Mouse (Mus musculus) hindbrain, embryonic 11.5 days (tissue): ENCODE data around the gene Rgs9. TPM values are rescaled to one million over a fixed set of nuclear protein-coding genes. Genes with fewer than 3 reads are reported as not detected.

Experiments used
- ATAC-seq: fragments of 200-750 bp; cut with Nextera tagmentation; 2 replicates; pipeline ENCODE4 v1.8.0; 2017; ENCODE audit warnings: mild to moderate bottlenecking, moderate TSS enrichment, moderate library complexity; ENCODE audit not compliant: low FRiP score
- DNase-seq: peaks from one replicate; pipeline ENCODE4 v3.0.0-alpha.2; 2015; ENCODE audit warnings: low spot score
- H3K27ac ChIP-seq: fragments of 300-500 bp; sonication (generic); 2 replicates; pipeline ENCODE4 v1.5.1; 2014; ENCODE audit warnings: mild to moderate bottlenecking, low read depth, low read length
- H3K27me3 ChIP-seq: fragments of 300-500 bp; sonication (generic); 2 replicates; pipeline ENCODE4 v1.6.1; 2014; ENCODE audit warnings: mild to moderate bottlenecking, low read length, moderate library complexity, mixed read lengths; ENCODE audit not compliant: control insufficient read depth, insufficient read depth
- H3K36me3 ChIP-seq: fragments of 300-500 bp; sonication (generic); 2 replicates; pipeline ENCODE4 v1.6.1; 2014; ENCODE audit warnings: mild to moderate bottlenecking, low read length, moderate library complexity, mixed read lengths; ENCODE audit not compliant: control insufficient read depth, insufficient read depth
- H3K4me1 ChIP-seq: fragments of 300-500 bp; sonication (generic); replicated peaks from 2 replicates; pipeline ENCODE4 v1.6.1; 2014; ENCODE audit warnings: low read length, mixed read lengths; ENCODE audit not compliant: control insufficient read depth, insufficient read depth
- H3K4me2 ChIP-seq: fragments of 300-500 bp; sonication (generic); replicated peaks from 2 replicates; pipeline ENCODE4 v1.6.1; 2014; ENCODE audit warnings: mild to moderate bottlenecking, low read depth, low read length
- H3K4me3 ChIP-seq: fragments of 300-500 bp; sonication (generic); 2 replicates; pipeline ENCODE4 v1.5.1; 2014; ENCODE audit warnings: low read depth, low read length
- H3K9ac ChIP-seq: fragments of 300-500 bp; sonication (generic); 2 replicates; pipeline ENCODE4 v1.6.1; 2014; ENCODE audit warnings: low read depth, low read length
- H3K9me3 ChIP-seq: fragments of 300-500 bp; sonication (generic); 2 replicates; pipeline ENCODE4 v1.6.1; 2016; ENCODE audit warnings: low read length; ENCODE audit not compliant: control insufficient read depth
- WGBS: fragments of 180-500 bp; shearing (Covaris S2); extraction: QIAGEN DNeasy Blood & Tissue Kit; methylation state at CpG from one replicate; pipeline ENCODE4 v1.1.7; 2014; 5-methylcytosine and 5-hydroxymethylcytosine counted together
- polyA plus RNA-seq: library from polyadenylated mRNA; unstranded; fragments of >200 nt; fragmentation: Nextera tagmentation; extraction: Ambion mirVana; gene quantifications from 2 replicates; pipeline ENCODE4 v1.2.1, GENCODE M21; 2014

Gene Rgs9
- polyA plus RNA-seq, 1 experiment from 2014 or later: 2.4 TPM

DNA sequence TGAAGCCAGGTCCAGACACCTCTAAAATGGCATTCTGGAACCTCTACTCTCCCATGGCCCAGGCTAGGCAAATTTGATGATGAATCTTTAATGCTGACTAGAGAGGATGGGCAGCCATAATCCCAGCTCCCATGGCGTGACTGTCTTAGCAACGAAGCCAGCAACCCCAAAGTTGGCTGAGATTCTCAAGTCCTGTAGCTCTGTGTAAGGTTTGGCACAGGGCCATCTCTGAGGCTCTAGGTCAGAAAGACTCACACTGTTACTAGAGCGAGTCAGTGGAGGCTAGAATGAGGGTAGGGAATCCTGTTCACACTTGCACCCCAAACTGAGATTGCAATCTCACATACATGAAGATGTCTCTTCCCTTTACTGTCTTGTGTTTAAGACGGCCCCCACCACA is 57.8 kb downstream of the Rgs9 start:
- DNase-seq (no peak), ATAC-seq (no peak)
- Histone ChIP-seq H3K27ac (no peak overlapping the region), H3K9ac (no peak overlapping the region), H3K27me3 (no peaks in the 10 kb centered on the region), H3K4me2 (no peak overlapping the region), H3K9me3 (no peaks in the 10 kb centered on the region), H3K36me3 (no peaks in the 10 kb centered on the region), H3K4me3 (no peak overlapping the region), H3K4me1 (no peaks in the 10 kb centered on the region)
- WGBS: 89% methylated on average over 4 of the region's 4 CpGs

DNA sequence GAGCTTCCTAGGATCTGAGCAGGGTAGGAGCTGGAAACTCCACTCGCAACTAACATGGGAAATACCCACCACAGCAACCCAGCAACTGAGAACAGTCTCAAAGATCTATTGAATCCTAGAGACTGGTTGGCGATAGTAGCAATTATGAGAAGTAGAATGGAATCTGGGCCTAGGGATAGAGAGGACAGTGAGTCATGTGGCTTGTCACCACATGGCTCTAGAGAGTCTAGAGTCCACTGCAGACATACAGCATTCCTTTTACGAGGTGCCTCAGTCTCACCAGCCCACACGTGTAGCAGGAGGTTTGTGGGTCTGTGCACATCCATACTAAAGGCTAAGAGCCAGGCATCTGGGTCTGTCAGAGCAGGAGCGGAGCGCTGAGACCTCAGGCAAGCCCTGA is 59.3 kb downstream of the Rgs9 start:
- Histone ChIP-seq H3K27ac (no peak overlapping the region), H3K4me1 (no peaks in the 10 kb centered on the region), H3K27me3 (no peaks in the 10 kb centered on the region), H3K9ac (no peak overlapping the region), H3K4me3 (no peak overlapping the region), H3K9me3 (no peaks in the 10 kb centered on the region), H3K4me2 (no peak overlapping the region), H3K36me3 (no peaks in the 10 kb centered on the region)
- ATAC-seq (no peak), DNase-seq (no peak)
- 89% methylated on average over 6 of the region's 6 CpGs for WGBS

DNA sequence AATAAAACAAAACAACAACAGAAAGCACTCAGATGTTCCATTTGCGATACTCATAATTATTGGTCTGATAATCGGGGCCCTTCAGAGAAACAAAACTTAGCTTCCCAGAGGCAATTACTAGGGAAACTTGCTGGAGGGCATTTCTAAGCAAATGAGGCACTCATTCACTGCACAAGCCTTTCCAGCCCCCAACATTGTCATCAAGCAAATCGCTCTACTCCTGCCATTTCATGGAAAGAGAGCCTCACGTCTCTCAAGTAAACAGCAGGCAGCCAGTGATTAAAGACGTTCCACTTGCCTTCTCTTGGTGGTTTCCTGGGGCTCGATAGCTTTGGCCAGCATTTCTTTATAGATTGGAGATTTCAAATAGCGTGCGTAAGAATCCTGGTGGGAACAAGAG is 60.1 kb downstream of the Rgs9 start:
- no peak overlapping the region for H3K4me2 ChIP-seq
- no peaks in the 10 kb centered on the region for H3K9me3 ChIP-seq
- no peaks in the 10 kb centered on the region for H3K27me3 ChIP-seq
- H3K4me3 ChIP-seq: no peak overlapping the region
- no peak overlapping the region for H3K9ac ChIP-seq
- no peaks in the 10 kb centered on the region for H3K4me1 ChIP-seq
- DNase-seq: no peak
- WGBS: 61% methylated on average over 8 of the region's 8 CpGs
- no peak for ATAC-seq
- H3K27ac ChIP-seq: no peak overlapping the region
- H3K36me3 ChIP-seq: no peaks in the 10 kb centered on the region

DNA sequence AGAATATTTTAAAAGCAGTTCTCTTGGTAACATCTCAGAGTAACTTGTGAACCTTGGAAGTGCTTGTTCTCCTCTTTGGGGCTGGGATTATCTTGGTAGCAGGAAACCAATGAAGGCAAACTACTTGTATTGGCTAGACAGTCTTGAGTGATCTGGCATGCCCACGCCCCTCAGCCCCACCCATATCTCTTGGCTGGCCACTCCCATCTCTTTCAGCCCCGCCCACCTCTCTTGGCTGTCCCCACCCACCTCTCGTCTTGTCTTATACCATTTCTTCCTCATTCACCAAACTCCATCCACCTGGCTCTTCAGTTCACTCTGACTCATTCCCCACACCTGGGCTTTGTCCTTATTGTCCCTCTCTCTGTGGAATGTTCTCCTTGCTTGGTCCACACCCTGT is 64.3 kb downstream of the Rgs9 start:
- no peaks in the 10 kb centered on the region for H3K9me3 ChIP-seq
- H3K4me3 ChIP-seq: no peak overlapping the region
- H3K4me1 ChIP-seq: no peaks in the 10 kb centered on the region
- no peak overlapping the region for H3K27ac ChIP-seq
- ATAC-seq (no peak), DNase-seq (no peak)
- H3K27me3 ChIP-seq: no peaks in the 10 kb centered on the region
- no peak overlapping the region for H3K4me2 ChIP-seq
- no peaks in the 10 kb centered on the region for H3K36me3 ChIP-seq
- H3K9ac ChIP-seq: no peak overlapping the region
- 77% methylated on average over 3 of the region's 3 CpGs for WGBS

DNA sequence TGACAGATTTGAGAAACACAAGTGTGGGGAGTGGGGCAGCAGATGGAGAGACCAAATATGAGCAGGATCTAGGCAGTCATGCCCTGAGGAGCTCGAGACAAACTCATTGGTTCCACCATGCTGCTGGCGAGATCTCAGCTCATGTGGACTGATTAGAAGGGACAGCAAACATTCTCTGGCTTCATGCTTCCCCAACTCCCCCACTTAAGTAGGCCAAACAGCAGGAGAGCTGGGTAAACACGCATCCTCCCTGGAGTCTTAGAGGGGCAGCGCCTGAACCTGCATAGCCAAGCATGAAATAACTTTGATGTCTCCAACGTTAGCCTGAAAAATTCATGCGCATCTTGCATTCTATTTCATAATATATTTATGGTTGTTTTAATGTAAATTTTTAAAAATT is 65.1 kb downstream of the Rgs9 start:
- ATAC-seq: no peak
- Histone ChIP-seq H3K4me1 (no peaks in the 10 kb centered on the region), H3K36me3 (no peaks in the 10 kb centered on the region), H3K9me3 (no peaks in the 10 kb centered on the region), H3K27ac (no peak overlapping the region), H3K4me3 (no peak overlapping the region), H3K4me2 (no peak overlapping the region), H3K27me3 (no peaks in the 10 kb centered on the region), H3K9ac (no peak overlapping the region)
- DNase-seq: no peak
- 82% methylated on average over 6 of the region's 6 CpGs for WGBS

DNA sequence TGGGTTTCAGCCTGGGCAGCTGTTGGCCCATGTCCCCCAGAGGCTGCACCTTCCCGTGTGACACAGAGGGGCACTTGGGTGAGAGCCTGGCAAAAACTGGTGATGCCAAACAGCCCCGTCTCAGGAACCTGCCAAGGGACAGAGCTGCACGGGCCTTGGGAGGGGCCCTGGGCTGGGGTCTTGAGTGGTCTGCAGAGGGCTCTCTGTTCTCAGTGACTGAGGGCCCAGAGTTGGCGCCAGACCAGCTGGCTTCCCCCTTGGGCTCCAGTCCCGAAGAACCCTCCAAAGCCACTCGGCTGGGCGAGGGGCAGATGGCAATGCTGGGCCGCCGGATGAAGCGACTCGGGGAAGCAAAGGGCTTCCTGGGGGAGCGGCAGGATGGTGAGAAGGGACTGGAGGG is 70.8 kb downstream of the Rgs9 start:
- Histone ChIP-seq H3K9me3 (no peaks in the 10 kb centered on the region), H3K4me3 (no peak overlapping the region), H3K4me2 (no peak overlapping the region), H3K9ac (no peak overlapping the region), H3K27me3 (no peaks in the 10 kb centered on the region), H3K4me1 (no peaks in the 10 kb centered on the region), H3K36me3 (no peaks in the 10 kb centered on the region), H3K27ac (no peak overlapping the region)
- ATAC-seq (no peak), DNase-seq (no peak)
- WGBS: 91% methylated on average over 12 of the region's 12 CpGs

DNA sequence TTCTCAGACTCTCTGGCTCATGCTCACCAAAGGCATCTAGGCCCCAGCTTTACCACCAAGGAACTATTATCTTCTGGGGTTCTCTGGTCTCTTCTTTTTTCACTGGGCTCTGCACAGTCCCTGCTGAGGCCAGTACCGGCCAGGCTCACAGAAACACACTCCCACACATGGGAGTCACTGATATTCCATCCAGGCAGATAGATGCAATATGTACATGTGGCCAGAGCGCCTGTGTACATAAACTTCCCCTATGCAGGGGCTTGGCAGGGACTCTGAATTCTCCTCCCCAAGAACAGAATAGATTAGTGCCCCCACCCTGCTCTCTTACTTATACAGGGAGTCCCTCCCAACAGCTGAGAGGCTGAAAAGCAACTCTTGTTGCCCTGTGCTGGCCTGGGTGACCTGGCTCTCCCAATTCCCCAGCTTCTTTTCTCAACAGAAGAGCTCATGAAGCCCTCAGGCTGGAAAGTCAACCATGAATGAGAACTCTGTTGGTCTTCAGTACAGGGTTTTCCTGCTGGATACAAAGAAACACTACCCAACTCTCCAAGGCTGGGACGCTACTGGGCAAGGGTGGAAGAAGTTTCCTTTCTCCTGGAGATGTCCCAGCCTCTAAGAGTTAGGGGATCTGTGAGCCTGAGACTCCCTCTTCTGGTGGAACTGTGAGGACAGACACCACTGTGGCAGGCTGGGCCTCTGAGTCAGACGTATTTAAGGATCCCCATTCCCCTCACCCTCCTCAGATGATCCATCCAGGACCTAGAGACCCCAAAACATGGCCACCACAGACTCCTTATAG is 76.5 kb downstream of the Rgs9 start:
- no peak overlapping the region for H3K9ac ChIP-seq
- no peak overlapping the region for H3K27ac ChIP-seq
- ATAC-seq: peak; percentile 51; the same call in 1 of the 2 replicates
- H3K9me3 ChIP-seq: no peaks in the 10 kb centered on the region
- no peaks in the 10 kb centered on the region for H3K27me3 ChIP-seq
- no peak overlapping the region for H3K4me3 ChIP-seq
- no peaks in the 10 kb centered on the region for H3K36me3 ChIP-seq
- WGBS: 36% methylated on average over 4 of the region's 4 CpGs
- H3K4me1 ChIP-seq: peaks cover 7% of the 10 kb centered on the region; the same call in 1 of the 2 replicates
- no peak overlapping the region for H3K4me2 ChIP-seq
- peak; percentile 33 for DNase-seq

DNA sequence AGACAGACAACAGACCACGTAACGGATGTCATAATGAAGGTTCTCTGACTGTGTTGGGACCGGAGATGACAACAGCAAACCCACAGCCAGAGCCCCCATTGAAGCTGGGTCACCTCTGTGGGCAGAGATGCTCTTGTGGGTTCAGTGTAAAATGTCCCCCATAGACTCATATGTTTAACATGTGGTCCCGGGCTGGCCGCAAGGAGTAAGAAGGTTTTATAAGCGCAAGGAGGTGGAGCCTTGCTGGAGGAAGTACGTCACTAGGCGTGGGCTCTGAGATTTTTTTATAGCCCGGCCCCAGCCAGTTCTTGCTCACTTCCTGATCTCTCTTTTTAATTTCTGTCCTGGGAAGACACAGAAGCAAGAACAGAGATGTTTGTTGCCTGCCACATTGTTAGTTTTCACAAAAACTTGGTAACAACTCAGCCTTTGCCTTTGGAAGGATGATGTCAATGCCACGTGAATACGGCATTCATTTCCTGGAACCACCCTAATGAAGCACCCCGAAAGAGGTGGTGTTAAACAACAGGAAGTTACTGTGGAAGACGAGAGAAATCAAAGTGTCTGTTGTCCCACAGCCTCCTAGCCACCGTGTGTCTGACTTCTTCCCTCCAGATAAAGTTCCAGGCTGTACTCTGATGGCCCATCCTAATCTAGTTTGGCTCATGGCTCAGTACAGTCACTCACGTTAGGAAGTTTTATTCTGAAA is 79.1 kb downstream of the Rgs9 start:
- 86% methylated on average over 15 of the region's 15 CpGs for WGBS
- Histone ChIP-seq H3K36me3 (no peaks in the 10 kb centered on the region), H3K4me1 (peaks cover 7% of the 10 kb centered on the region; the same call in 1 of the 2 replicates), H3K9ac (no peak overlapping the region), H3K9me3 (no peaks in the 10 kb centered on the region), H3K4me3 (no peak overlapping the region), H3K27ac (no peak overlapping the region), H3K27me3 (no peaks in the 10 kb centered on the region), H3K4me2 (no peak overlapping the region)
- ATAC-seq: no peak
- no peak for DNase-seq
